Mouse (Mus musculus): Measurements from ENCODE around the gene Plpp7.

DNA sequence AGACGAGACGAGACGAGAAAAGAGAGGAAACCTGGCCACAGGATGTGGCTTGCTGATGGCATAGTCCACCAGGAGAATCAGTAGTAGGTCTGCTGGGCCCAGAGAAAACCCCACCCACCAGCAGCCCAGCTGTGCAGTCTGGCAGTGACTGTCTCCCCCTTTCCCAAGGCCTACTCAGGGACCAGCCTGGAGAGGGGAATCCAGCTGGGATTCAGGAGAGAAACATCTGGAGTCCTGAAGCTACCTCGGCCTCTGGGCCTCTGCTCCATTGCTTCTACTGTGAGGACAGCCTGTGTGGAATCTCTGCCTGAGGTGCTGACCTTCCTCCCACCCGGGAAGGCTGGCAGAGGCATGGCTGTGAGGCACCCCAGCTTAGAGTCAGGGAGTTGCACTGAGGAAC lies 25.8 kb downstream of the Plpp7 start:
- no peak for TF ChIP-seq CTCF (IDR thresholded peaks at IDR 0.05; ENCODE audit: borderline replicate concordance, control insufficient read depth, extremely low read depth, insufficient read depth, low read length, poor library complexity)
- TF ChIP-seq POLR2A (IDR thresholded peaks at IDR 0.05; ENCODE audit: control insufficient read depth, extremely low read depth, insufficient read depth, low read length, poor library complexity): no peak

Measured in thymus, adult 2 months (tissue).